Mouse (Mus musculus) stomach, postnatal 0 days (tissue): Measurements from ENCODE around the gene Zfp69. TPM values are rescaled to one million over a fixed set of nuclear protein-coding genes. Genes with fewer than 3 reads are reported as not detected.

Experiments
- ATAC-seq: fragments of 200-750 bp; cut with Nextera tagmentation; 2 replicates; pipeline ENCODE4 v1.8.0; 2017; ENCODE audit not compliant: low FRiP score, low TSS enrichment
- DNase-seq: peaks from one replicate; pipeline ENCODE4 v3.0.0-alpha.2; 2016; ENCODE audit warnings: low spot score
- H3K27ac ChIP-seq: fragments of 300-500 bp; sonication (generic); replicated peaks from 2 replicates; pipeline ENCODE4 v1.5.1; 2014; ENCODE audit warnings: mild to moderate bottlenecking, control low read depth
- H3K27me3 ChIP-seq: fragments of 300-500 bp; sonication (generic); 2 replicates; pipeline ENCODE4 v1.6.1; 2014; ENCODE audit warnings: low read length; ENCODE audit not compliant: control insufficient read depth, insufficient read depth
- H3K36me3 ChIP-seq: fragments of 300-500 bp; sonication (generic); 2 replicates; pipeline ENCODE4 v1.6.1; 2014; ENCODE audit warnings: low read length, mixed read lengths; ENCODE audit not compliant: control insufficient read depth, insufficient read depth
- H3K4me1 ChIP-seq: fragments of 300-500 bp; sonication (generic); replicated peaks from 2 replicates; pipeline ENCODE4 v1.6.1; 2014; ENCODE audit warnings: antibody characterized with exemption; ENCODE audit not compliant: control insufficient read depth, insufficient read depth
- H3K4me2 ChIP-seq: fragments of 300-500 bp; sonication (generic); replicated peaks from 2 replicates; pipeline ENCODE4 v1.6.1; 2014; ENCODE audit warnings: low read depth, mild to moderate bottlenecking, control low read depth, moderate library complexity
- H3K4me3 ChIP-seq: fragments of 300-500 bp; sonication (generic); 2 replicates; pipeline ENCODE4 v1.5.1; 2014; ENCODE audit warnings: low read depth, low read length, control low read depth
- H3K9ac ChIP-seq: fragments of 300-500 bp; sonication (generic); 2 replicates; pipeline ENCODE4 v1.6.1; 2014; ENCODE audit warnings: mild to moderate bottlenecking, low read length, control low read depth, mixed read lengths
- H3K9me3 ChIP-seq: fragments of 300-500 bp; sonication (generic); 2 replicates; pipeline ENCODE4 v1.6.1; 2016; ENCODE audit warnings: low read length; ENCODE audit not compliant: control insufficient read depth
- CTCF ChIP-seq: IDR thresholded peaks from 2 replicates; pipeline ENCODE4 v1.5.1; 2016; ENCODE audit warnings: antibody characterized with exemption, low read depth, mild to moderate bottlenecking, moderate library complexity
- EP300 ChIP-seq: optimal IDR thresholded peaks from 2 replicates; pipeline ENCODE3; 2016; ENCODE audit warnings: antibody characterized with exemption
- WGBS: fragments of 180-500 bp; shearing (Covaris S2); extraction: QIAGEN DNeasy Blood & Tissue Kit; methylation state at CpG from one replicate; pipeline ENCODE4 v1.1.7; 2014; 5-methylcytosine and 5-hydroxymethylcytosine counted together
- polyA plus RNA-seq: library from polyadenylated mRNA; unstranded; fragments of >200 nt; fragmentation: Nextera tagmentation; extraction: Ambion mirVana; gene quantifications from 2 replicates; pipeline ENCODE4 v1.2.1, GENCODE M21; 2015

Gene Zfp69
- polyA plus RNA-seq, 1 experiment from 2014 or later, result 1.9 TPM

DNA sequence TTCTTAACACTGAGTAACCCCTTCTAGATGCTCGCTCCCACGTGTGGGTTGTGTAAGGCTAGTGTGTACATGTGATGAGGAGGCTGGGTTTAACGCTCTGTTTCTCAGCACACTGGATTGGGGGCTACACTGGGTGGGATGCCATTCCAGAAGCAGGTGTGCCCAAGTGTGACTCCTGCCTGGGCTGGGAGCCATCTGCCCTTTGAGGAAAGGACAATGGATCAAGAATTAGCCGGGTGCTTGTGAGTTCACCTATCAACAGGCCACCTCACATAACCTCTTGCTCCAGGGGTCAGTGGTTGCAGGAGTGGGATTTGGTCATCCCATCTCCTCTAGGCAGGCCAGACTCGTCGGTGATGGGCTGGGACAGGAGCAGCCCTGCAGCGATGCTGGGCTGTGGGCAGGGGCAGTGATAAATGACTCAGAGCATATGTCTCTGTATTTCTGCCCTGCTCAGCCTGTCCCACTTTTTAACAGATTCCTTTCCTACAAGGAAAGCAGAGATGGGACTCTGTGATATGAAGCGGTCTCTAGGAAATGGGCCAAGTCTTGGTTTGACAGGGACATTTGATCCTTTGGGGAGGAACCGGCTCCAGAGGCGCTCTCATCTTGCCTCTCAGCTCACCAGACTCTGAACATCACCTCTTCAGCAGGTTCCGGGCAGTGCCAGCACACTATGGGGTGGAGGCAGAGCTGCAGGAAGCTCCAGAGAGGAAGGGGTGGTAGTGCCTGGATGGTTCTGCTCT, 57.7 kb downstream of the Zfp69 start:
- Histone ChIP-seq H3K4me1 (no peaks in the 10 kb centered on the region), H3K27me3 (no peaks in the 10 kb centered on the region), H3K4me3 (no peak overlapping the region), H3K4me2 (no peak overlapping the region), H3K9ac (no peak overlapping the region), H3K27ac (no peak overlapping the region), H3K36me3 (no peaks in the 10 kb centered on the region), H3K9me3 (no peaks in the 10 kb centered on the region)
- no peak for ATAC-seq
- no peak for DNase-seq
- TF ChIP-seq CTCF (no peak), EP300 (no peak)
- 57% methylated on average over 11 of the region's 11 CpGs for WGBS

DNA sequence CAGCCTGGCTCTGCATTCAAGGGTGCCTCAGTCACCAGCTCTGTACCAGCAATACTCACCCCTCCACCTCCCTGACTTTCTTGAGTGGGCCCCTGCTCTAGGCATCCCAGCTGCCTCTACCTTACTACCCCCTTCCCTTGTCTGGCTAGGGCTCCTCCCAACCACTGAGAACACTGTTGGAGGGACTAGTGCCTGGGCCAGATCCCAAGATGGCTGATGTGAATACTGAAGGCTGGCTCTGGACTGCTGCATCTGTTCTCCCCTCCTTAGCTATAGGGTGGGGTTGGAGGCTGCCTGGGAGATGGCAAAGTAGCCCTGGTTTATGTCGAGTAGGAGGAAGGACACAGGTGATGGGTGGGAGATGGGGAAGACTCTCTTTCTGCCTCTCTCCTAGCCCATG, 59.0 kb downstream of the Zfp69 start:
- Histone ChIP-seq H3K27me3 (no peaks in the 10 kb centered on the region), H3K4me1 (no peaks in the 10 kb centered on the region), H3K4me3 (no peak overlapping the region), H3K27ac (no peak overlapping the region), H3K4me2 (no peak overlapping the region), H3K9ac (no peak overlapping the region), H3K36me3 (no peaks in the 10 kb centered on the region), H3K9me3 (no peaks in the 10 kb centered on the region)
- no peak; the same call in 1 of the 2 replicates for ATAC-seq
- DNase-seq, result no peak
- TF ChIP-seq EP300 (no peak), CTCF (no peak)
- WGBS, result 32% methylated on average over 1 of the region's 1 CpGs

DNA sequence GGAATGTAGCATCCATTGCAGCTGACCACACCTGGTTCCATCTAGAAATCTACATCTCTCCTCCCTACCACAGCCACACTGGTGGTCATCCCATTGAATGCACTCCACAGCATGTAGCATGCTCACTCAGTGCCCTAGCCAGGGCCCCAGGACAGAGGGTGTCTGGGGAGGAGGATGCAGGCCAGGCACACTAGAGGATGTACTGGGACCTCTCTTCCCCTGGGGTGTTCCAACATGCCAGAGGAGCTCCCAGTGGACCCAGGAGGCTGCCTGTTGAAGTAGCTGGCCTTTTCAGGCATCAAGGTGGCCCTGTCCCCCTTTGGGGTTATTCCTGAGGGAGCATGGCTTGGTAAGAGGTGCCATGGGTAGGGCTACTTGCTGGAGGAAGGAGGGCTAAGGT, 59.5 kb downstream of the Zfp69 start:
- Histone ChIP-seq H3K9me3 (no peaks in the 10 kb centered on the region), H3K9ac (no peak overlapping the region), H3K27ac (no peak overlapping the region), H3K4me2 (no peak overlapping the region), H3K4me1 (no peaks in the 10 kb centered on the region), H3K36me3 (no peaks in the 10 kb centered on the region), H3K27me3 (no peaks in the 10 kb centered on the region), H3K4me3 (no peak overlapping the region)
- ATAC-seq, result no peak
- no peak for TF ChIP-seq EP300
- no peak for TF ChIP-seq CTCF
- DNase-seq, result no peak

DNA sequence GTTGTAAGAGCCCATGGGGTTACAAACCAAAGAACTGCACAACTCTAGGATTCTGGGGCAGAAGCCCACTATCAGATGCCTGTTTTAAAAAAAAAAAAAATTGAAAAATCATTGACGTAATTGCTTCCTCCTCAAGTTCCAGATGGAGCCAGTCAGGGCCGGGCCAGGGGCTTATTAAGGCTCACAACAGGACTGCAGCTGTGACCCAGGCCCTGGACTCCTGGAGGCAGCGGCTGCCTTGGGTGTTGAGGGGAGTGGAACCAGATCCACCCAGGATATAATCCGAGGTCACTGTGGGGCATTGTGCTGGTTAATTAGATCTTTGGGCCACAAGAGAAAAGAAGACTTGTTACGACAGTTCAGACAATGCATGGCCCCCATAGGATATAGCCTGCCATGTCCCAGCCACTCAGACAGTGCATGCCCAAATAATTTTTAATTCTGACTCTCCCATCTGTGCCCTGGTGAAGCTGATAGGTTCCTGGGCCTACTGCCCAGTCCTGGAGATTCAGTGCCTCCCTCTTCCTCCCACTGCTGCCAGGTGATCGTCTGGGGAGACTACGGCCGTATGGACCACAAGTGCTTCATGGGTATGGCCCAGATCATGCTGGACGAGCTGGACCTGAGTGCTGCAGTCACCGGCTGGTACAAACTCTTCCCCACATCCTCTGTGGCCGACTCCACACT, 60.6 kb downstream of the Zfp69 start:
- 63% methylated on average over 11 of the region's 11 CpGs for WGBS
- Histone ChIP-seq H3K9me3 (no peaks in the 10 kb centered on the region), H3K9ac (no peak overlapping the region), H3K4me1 (no peaks in the 10 kb centered on the region), H3K4me3 (no peak overlapping the region), H3K27ac (no peak overlapping the region), H3K27me3 (no peaks in the 10 kb centered on the region), H3K36me3 (no peaks in the 10 kb centered on the region), H3K4me2 (no peak overlapping the region)
- ATAC-seq (no peak), DNase-seq (no peak)
- TF ChIP-seq EP300, result no peak
- no peak for TF ChIP-seq CTCF

DNA sequence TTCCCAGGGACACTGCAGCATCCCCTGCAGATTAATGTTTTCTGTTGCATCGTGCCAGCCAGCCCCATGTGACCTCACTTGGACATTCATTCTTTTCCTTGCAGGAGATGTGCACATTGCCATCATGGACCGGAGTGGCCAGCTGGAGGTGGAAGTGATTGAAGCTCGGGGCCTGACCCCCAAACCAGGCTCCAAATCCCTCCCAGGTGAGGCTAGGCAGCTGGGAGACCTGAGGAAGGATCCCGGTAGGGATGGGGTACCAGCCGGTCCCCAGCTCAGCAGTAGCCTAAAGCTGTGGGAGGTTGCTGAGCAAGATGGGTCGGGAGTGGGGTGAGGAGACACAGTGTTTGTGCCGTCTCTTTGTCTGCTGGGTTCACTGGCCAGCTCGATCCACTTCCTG, 62.6 kb downstream of the Zfp69 start:
- Histone ChIP-seq H3K9me3 (no peaks in the 10 kb centered on the region), H3K4me1 (no peaks in the 10 kb centered on the region), H3K4me3 (no peak overlapping the region), H3K36me3 (no peaks in the 10 kb centered on the region), H3K27me3 (no peaks in the 10 kb centered on the region), H3K9ac (no peak overlapping the region), H3K4me2 (no peak overlapping the region), H3K27ac (no peak overlapping the region)
- TF ChIP-seq CTCF (no peak), EP300 (no peak)
- 54% methylated on average over 8 of the region's 8 CpGs for WGBS
- ATAC-seq, result no peak
- DNase-seq, result no peak
